Mouse (Mus musculus) G1E (cell line): ENCODE data around the gene Pkp4.

Source experiments
- CTCF ChIP-seq: IDR thresholded peaks from 2 replicates; pipeline ENCODE4 v1.5.1; 2012; ENCODE audit warnings: low read depth, low read length, inconsistent platforms, mixed read lengths
- GATA1 ChIP-seq: IDR thresholded peaks from 2 replicates; pipeline ENCODE4 v1.6.1; 2012; ENCODE audit warnings: borderline replicate concordance, low read length, inconsistent platforms, mixed read lengths
- GATA2 ChIP-seq: IDR thresholded peaks from 2 replicates; pipeline ENCODE4 v1.6.1; 2012; ENCODE audit warnings: low read depth, low read length, inconsistent platforms, borderline replicate concordance
- TAL1 ChIP-seq: conservative IDR thresholded peaks from 2 replicates; pipeline ENCODE4 v1.6.1; 2012; ENCODE audit warnings: low read depth, low read length, inconsistent platforms, mixed read lengths

GRCm38 (mm10) chr2:59205092-59205491 lies 44.4 kb downstream of the Pkp4 start:
- TF ChIP-seq GATA1 (no peak), CTCF (no peak), TAL1 (no peak), GATA2 (no peak)
